Mouse (Mus musculus) spleen, adult 2 months (tissue): ENCODE measurements around the gene Cep135. TPM values are rescaled to one million over a fixed set of nuclear protein-coding genes. Genes with fewer than 3 reads are reported as not detected.

ENCODE experiments used
- DNase-seq, 2 experiments: peaks; one replicate each; pipeline versions ENCODE4 v3.0.0 to v3.0.0-alpha.2; 2012 to 2021; ENCODE audit warnings: low spot score in 2 of 2, low read depth in 1 of 2
- H3K27ac ChIP-seq: fragments of 200-500 bp; 2 replicates; pipeline ENCODE4 v1.5.1; 2012; ENCODE audit warnings: low read length, inconsistent platforms; ENCODE audit not compliant: insufficient read depth
- H3K27me3 ChIP-seq: fragments of 200-500 bp; 2 replicates; pipeline ENCODE4 v1.6.1; 2012; ENCODE audit warnings: mild to moderate bottlenecking, moderate library complexity, low read length, inconsistent platforms; ENCODE audit not compliant: control insufficient read depth, insufficient read depth
- H3K36me3 ChIP-seq: fragments of 200-500 bp; 2 replicates; pipeline ENCODE4 v1.6.1; 2012; ENCODE audit warnings: mild to moderate bottlenecking, low read length, inconsistent platforms; ENCODE audit not compliant: control insufficient read depth, insufficient read depth
- H3K4me1 ChIP-seq: fragments of 200-500 bp; 2 replicates; pipeline ENCODE4 v1.6.1; 2011; ENCODE audit warnings: inconsistent platforms; ENCODE audit not compliant: control insufficient read depth, insufficient read depth, insufficient read length
- H3K4me3 ChIP-seq: fragments of 200-500 bp; 2 replicates; pipeline ENCODE4 v1.5.1; 2011; ENCODE audit warnings: mild to moderate bottlenecking, inconsistent platforms; ENCODE audit not compliant: insufficient read depth, insufficient read length; ENCODE audit errors: extremely low read depth
- CTCF ChIP-seq: fragments of 200-500 bp; IDR thresholded peaks from 2 replicates; pipeline ENCODE4 v1.5.1; 2011; ENCODE audit warnings: mild to moderate bottlenecking, inconsistent platforms; ENCODE audit not compliant: insufficient read depth, insufficient read length, insufficient replicate concordance; ENCODE audit errors: extremely low read depth
- POLR2A ChIP-seq: fragments of 200-500 bp; IDR thresholded peaks from 2 replicates; pipeline ENCODE4 v1.6.1; 2011; ENCODE audit warnings: low read depth, low read length, inconsistent platforms
- WGBS: fragments of 180-500 bp; shearing (Covaris S2); methylation state at CpG from one replicate; pipeline ENCODE4 v1.1.7; 2018; 5-methylcytosine and 5-hydroxymethylcytosine counted together
- polyA plus RNA-seq: library from polyadenylated mRNA; depleted of rRNA; stranded (reverse); fragments of >200 nt; gene quantifications from 2 replicates; pipeline ENCODE4 v1.2.3, GENCODE M21; 2012

The Cep135 gene
- polyA plus RNA-seq, 1 experiment = 1.3 TPM

- Histone ChIP-seq H3K4me1 (no peaks in the 10 kb centered on the region), H3K36me3 (no peaks in the 10 kb centered on the region), H3K27me3 (no peaks in the 10 kb centered on the region), H3K4me3 (no peak overlapping the region), H3K27ac (no peak overlapping the region)
- 84% methylated on average over 4 of the region's 4 CpGs for WGBS
- TF ChIP-seq POLR2A = no peak
- TF ChIP-seq CTCF = no peak
- no peak for DNase-seq
These were observed 93.6 kb downstream of the Cep135 start for GRCm38 (mm10) chr5:76681895-76682656.

GRCm38 (mm10) chr5:76683455-76683854, 95.0 kb downstream of the Cep135 start:
- Histone ChIP-seq H3K36me3 (no peaks in the 10 kb centered on the region), H3K4me3 (no peak overlapping the region), H3K27ac (no peak overlapping the region), H3K27me3 (no peaks in the 10 kb centered on the region), H3K4me1 (no peaks in the 10 kb centered on the region)
- DNase-seq = no peak
- 83% methylated on average over 5 of the region's 5 CpGs for WGBS
- no peak for TF ChIP-seq POLR2A
- no peak for TF ChIP-seq CTCF

DNA sequence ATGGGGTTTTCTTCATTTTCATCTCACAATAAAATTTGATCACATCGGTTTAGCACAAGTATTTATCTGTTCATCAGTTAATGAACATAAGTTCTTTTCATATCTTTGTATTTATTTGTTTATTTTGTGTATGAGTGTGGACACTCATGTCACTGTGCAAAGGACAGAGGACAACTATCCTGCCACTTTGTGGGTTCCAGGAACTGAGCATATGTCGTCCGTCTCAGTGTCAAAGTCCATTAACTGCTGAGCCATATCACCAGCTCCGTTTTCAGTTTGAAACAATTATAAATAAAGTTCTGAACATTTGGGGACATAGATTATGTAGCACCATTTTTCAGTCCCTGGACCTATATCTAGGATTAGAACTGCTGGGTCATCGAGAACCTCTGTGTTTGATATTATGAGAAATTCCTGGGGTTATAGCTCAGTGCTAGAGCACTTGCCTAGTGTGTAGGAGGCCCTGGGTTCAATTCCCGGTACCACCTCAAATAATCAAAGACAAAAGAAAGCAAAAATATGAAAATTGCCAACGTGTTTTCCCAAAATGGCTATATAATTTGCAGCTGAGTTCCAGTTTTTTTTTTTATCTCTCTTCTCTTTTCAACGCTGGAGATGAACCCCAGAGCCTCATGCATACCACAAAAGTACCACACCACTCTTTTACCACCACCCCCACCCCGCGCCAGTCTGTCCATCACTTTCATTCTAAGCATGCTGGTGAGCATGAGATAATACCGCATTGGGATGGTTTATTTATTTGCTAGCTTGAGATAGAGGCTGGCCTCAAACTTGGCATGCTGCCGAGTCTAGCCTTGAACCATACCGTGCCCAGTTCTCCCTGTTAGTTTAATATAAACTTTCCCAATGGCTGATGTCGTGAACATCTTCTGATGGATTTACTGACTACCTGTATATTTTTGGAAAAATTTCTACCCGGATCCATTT, 96.4 kb downstream of the Cep135 start:
- no peak for DNase-seq
- Histone ChIP-seq H3K36me3 (no peaks in the 10 kb centered on the region), H3K4me1 (no peaks in the 10 kb centered on the region), H3K27ac (no peak overlapping the region), H3K27me3 (no peaks in the 10 kb centered on the region), H3K4me3 (no peak overlapping the region)
- TF ChIP-seq POLR2A = no peak
- no peak for TF ChIP-seq CTCF
- WGBS = 77% methylated on average over 15 of the region's 15 CpGs

DNA sequence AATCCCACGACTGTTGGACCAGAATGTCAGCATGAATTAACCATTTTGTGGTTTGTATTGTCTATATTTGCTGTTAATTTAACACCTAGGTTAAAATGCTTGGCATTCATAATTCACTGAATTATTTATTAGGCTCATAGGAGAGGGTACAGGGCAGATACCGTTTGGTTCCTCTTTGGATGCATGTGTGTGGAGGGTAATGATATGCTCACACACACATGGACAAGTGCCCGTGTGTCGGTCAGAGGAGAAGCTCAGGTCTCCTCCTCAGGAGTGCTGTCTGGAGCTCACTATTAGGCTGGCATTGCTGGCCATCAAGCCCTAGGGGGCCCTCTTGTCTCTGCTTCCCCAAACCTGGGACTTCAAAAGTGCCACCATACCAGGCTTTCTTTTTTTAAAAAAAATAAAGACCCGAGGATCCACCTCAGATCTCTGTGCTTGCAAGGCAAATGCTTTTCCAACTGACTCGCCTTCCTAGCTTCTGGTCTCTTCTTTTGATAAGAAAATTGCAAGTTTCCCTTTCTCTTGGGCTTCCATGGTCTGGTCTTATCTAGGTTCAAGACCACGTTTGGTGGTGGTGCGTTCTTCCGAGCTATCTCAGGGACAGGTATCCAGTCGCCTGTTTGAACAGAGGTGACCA, 99.6 kb downstream of the Cep135 start:
- Histone ChIP-seq H3K4me3 (no peak overlapping the region), H3K27me3 (no peaks in the 10 kb centered on the region), H3K4me1 (no peaks in the 10 kb centered on the region), H3K36me3 (no peaks in the 10 kb centered on the region), H3K27ac (no peak overlapping the region)
- whole genome bisulfite sequencing = 79% methylated on average over 10 of the region's 10 CpGs
- DNase-seq = no peak
- TF ChIP-seq POLR2A (no peak), CTCF (no peak)

GRCm38 (mm10) chr5:76688643-76689042, 100.1 kb downstream of the Cep135 start:
- TF ChIP-seq POLR2A (no peak), CTCF (no peak)
- Histone ChIP-seq H3K27me3 (no peaks in the 10 kb centered on the region), H3K4me1 (no peaks in the 10 kb centered on the region), H3K36me3 (no peaks in the 10 kb centered on the region), H3K4me3 (no peak overlapping the region), H3K27ac (no peak overlapping the region)
- 86% methylated on average over 6 of the region's 6 CpGs for WGBS
- no peak for DNase-seq

DNA sequence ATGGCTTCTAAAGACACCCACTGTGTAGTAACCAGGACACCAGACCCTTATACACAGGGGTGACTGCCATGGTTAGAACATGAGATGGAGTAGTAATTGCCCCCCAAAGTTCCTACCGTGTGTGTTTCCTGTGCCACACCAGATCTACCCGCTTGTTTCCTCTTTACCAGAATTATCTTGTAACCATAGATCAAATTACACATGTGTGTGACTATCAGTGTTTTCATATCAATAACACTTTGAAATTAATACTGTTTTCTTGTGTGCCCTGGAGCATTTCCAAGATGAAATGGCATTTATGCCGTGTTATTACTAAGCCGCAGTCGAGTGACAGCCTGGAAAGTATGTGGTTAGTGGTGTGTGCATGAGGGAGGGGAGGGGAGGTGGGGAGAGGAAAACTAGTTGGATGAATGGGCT, 101.7 kb downstream of the Cep135 start:
- Histone ChIP-seq H3K4me1 (no peaks in the 10 kb centered on the region), H3K27me3 (no peaks in the 10 kb centered on the region), H3K4me3 (no peak overlapping the region), H3K27ac (no peak overlapping the region), H3K36me3 (no peaks in the 10 kb centered on the region)
- 12% methylated on average over 5 of the region's 5 CpGs for WGBS
- TF ChIP-seq POLR2A = no peak
- no peak for DNase-seq
